Mouse (Mus musculus): ENCODE data around the gene Cfap157.
A peak's percentile ranks its signal among the peaks of the same experiment; 100 is the strongest.

DNA sequence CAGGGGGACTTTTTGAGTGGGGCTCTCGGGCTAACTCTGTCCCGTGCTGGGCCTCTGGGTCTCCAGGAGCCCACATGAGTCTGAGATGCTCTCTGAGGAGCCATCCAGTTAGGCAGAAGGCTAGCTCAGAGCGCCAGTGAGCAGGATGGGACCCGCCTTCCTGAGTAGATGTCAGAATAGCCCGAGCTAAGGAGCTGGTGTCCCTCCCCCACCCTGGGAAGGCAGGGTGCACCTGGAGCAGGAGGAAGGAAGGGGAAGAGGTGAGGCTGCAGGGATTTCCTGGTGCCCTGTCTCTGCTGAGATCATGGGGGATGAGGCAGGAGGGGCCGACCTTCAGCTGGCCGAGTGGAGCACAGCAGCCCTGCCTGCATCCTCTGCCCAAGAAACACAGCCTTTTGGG lies 55.8 kb downstream of the Cfap157 start:
- TF ChIP-seq POLR2A (IDR thresholded peaks at IDR 0.05; ENCODE audit: insufficient read depth, low read depth, low read length) (peak; percentile 82), EP300 (IDR thresholded peaks at IDR 0.05; ENCODE audit: insufficient read depth, low read depth, low read length) (peak; percentile 100)

Data from heart, adult 2 months (tissue).